Mouse (Mus musculus) retina, postnatal 7 days (tissue): ENCODE measurements around the gene Prpmp5.
"Not testable (repeated sequence)": the region's sequence is repeated elsewhere in the genome, so short reads cannot be mapped to it uniquely, and the experiment has no call there.

Experiments
- DNase-seq: peaks from one replicate; pipeline ENCODE4 v3.0.0-alpha.2; 2012; ENCODE audit warnings: low read depth, low spot score

The Prpmp5 gene

DNA sequence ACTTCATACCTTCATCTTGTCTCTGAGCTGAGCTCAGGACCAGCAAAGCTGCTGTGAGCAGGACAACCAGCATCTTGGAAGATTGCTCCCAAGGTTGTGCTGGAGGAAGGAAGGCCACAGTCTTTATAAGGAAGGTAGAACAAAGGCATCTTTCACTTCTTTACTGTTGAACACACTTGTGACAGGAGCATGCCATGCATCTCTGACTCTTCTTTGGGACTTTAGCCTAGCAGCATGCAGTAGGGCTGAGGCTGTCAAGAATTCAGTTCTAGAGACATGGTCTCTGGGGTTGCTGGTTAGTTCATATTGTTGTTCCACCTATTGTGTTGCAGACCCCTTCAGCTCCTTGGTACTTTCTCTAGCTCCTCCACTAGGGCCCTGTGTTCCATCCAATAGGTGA, at the start of gene Prpmp5:
Gene Prpmp5, minus strand, starts transcription at position 101 of the 400 bp plus-strand sequence.
- not testable (repeated sequence) for DNase-seq

DNA sequence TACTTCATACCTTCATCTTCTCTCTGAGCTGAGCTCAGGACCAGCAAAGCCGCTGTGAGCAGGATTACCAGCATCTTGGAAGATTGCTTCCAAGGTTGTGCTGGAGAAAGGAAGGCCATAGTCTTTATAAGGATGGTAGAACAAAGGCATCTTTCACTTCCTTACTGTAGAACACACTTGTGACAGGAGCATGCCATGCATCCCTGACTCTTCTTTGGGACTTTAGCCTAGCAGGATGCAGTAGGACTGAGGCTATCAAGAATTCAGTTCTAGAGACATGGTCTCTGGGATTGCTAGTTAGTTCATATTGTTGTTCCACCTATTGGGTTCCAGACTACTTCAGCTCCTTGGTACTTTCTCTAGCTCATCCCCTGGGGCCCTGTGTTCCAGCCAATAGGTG, 49.5 kb upstream of the Prpmp5 start, which contains the start of gene Gm8882:
Gene Gm8882, minus strand, starts transcription at position 101 of the 400 bp plus-strand sequence.
- not testable (repeated sequence) for DNase-seq
